Mouse (Mus musculus): ENCODE data around the gene Ezr. TPM values are rescaled to one million over a fixed set of nuclear protein-coding genes. Genes with fewer than 3 reads are reported as not detected.

Gene Ezr
- polyA plus RNA-seq, 1 experiment from 2014 or later = 140 TPM

GRCm38 (mm10) chr17:6739266-6739665 lies 43.3 kb downstream of the Ezr start:
- 86% methylated on average over 13 of the region's 13 CpGs for WGBS
- no peak overlapping the region for H3K27ac ChIP-seq
- H3K9me3 ChIP-seq = no peaks in the 10 kb centered on the region
- H3K4me2 ChIP-seq = no peak overlapping the region
- H3K4me1 ChIP-seq = peaks cover 31% of the 10 kb centered on the region
- no peaks in the 10 kb centered on the region for H3K27me3 ChIP-seq
- no peak overlapping the region for H3K4me3 ChIP-seq
- ATAC-seq (ENCODE audit: borderline replicate concordance, extremely low read depth, low FRiP score, low TSS enrichment) = no peak
- no peak overlapping the region for H3K9ac ChIP-seq
- H3K36me3 ChIP-seq = peaks cover 30% of the 10 kb centered on the region

- WGBS = 80% methylated on average over 7 of the region's 7 CpGs
- no peak for ATAC-seq (ENCODE audit: borderline replicate concordance, extremely low read depth, low FRiP score, low TSS enrichment)
- Histone ChIP-seq H3K4me1 (peaks cover 27% of the 10 kb centered on the region), H3K9me3 (no peaks in the 10 kb centered on the region), H3K36me3 (peaks cover 30% of the 10 kb centered on the region), H3K4me2 (no peak overlapping the region), H3K4me3 (no peak overlapping the region), H3K9ac (no peak overlapping the region), H3K27me3 (no peaks in the 10 kb centered on the region), H3K27ac (no peak overlapping the region)
These were observed 43.7 kb downstream of the Ezr start for GRCm38 (mm10) chr17:6738836-6739235.

- Histone ChIP-seq H3K27ac (no peak overlapping the region), H3K36me3 (peaks cover 30% of the 10 kb centered on the region), H3K4me1 (peaks cover 15% of the 10 kb centered on the region), H3K4me2 (no peak overlapping the region), H3K9ac (no peak overlapping the region), H3K4me3 (no peak overlapping the region), H3K9me3 (no peaks in the 10 kb centered on the region), H3K27me3 (no peaks in the 10 kb centered on the region)
- WGBS = 79% methylated on average over 12 of the region's 12 CpGs
- ATAC-seq (ENCODE audit: borderline replicate concordance, extremely low read depth, low FRiP score, low TSS enrichment) = no peak
These were observed 45.1 kb downstream of the Ezr start for GRCm38 (mm10) chr17:6737273-6737997.

GRCm38 (mm10) chr17:6736306-6737272 lies 46.0 kb downstream of the Ezr start:
- H3K4me1 ChIP-seq = peaks cover 7% of the 10 kb centered on the region
- H3K36me3 ChIP-seq = peaks cover 27% of the 10 kb centered on the region
- no peak overlapping the region for H3K9ac ChIP-seq
- 46% methylated on average over 15 of the region's 15 CpGs for WGBS
- no peak overlapping the region for H3K4me2 ChIP-seq
- no peak for ATAC-seq (ENCODE audit: borderline replicate concordance, extremely low read depth, low FRiP score, low TSS enrichment)
- no peaks in the 10 kb centered on the region for H3K9me3 ChIP-seq
- H3K27ac ChIP-seq = peak overlapping the region; percentile 13; the same call in 1 of the 2 replicates
- H3K27me3 ChIP-seq = no peaks in the 10 kb centered on the region
- H3K4me3 ChIP-seq = no peak overlapping the region

GRCm38 (mm10) chr17:6734746-6735441 lies 47.7 kb downstream of the Ezr start:
- H3K4me1 ChIP-seq = 0 out of 2 replicates have a peak, but pooled peaks cover 4% of the 10 kb centered on the region
- H3K27me3 ChIP-seq = no peaks in the 10 kb centered on the region
- no peaks in the 10 kb centered on the region for H3K9me3 ChIP-seq
- H3K4me3 ChIP-seq = no peak overlapping the region
- H3K36me3 ChIP-seq = peaks cover 13% of the 10 kb centered on the region
- no peak overlapping the region for H3K27ac ChIP-seq
- no peak for ATAC-seq (ENCODE audit: borderline replicate concordance, extremely low read depth, low FRiP score, low TSS enrichment)
- no peak overlapping the region for H3K4me2 ChIP-seq
- H3K9ac ChIP-seq = no peak overlapping the region
- WGBS = 87% methylated on average over 12 of the region's 12 CpGs

GRCm38 (mm10) chr17:6733322-6733875 lies 49.2 kb downstream of the Ezr start:
- no peaks in the 10 kb centered on the region for H3K27me3 ChIP-seq
- H3K4me3 ChIP-seq = no peak overlapping the region
- H3K36me3 ChIP-seq = no peaks in the 10 kb centered on the region
- no peaks in the 10 kb centered on the region for H3K9me3 ChIP-seq
- no peak; the same call in 1 of the 2 replicates for ATAC-seq (ENCODE audit: borderline replicate concordance, extremely low read depth, low FRiP score, low TSS enrichment)
- no peak overlapping the region for H3K4me2 ChIP-seq
- 78% methylated on average over 10 of the region's 10 CpGs for WGBS
- peaks cover 4% of the 10 kb centered on the region; the same call in 1 of the 2 replicates for H3K4me1 ChIP-seq
- H3K27ac ChIP-seq = no peak overlapping the region
- no peak overlapping the region for H3K9ac ChIP-seq

- Histone ChIP-seq H3K4me2 (no peak overlapping the region), H3K9ac (no peak overlapping the region), H3K27me3 (no peaks in the 10 kb centered on the region), H3K4me1 (peaks cover 4% of the 10 kb centered on the region; the same call in 1 of the 2 replicates), H3K9me3 (no peaks in the 10 kb centered on the region), H3K27ac (no peak overlapping the region), H3K36me3 (no peaks in the 10 kb centered on the region), H3K4me3 (no peak overlapping the region)
- ATAC-seq (ENCODE audit: borderline replicate concordance, extremely low read depth, low FRiP score, low TSS enrichment) = no peak
- 95% methylated on average over 4 of the region's 4 CpGs for WGBS
These were observed 49.9 kb downstream of the Ezr start for GRCm38 (mm10) chr17:6732665-6733064.

GRCm38 (mm10) chr17:6731634-6732033 lies 51.0 kb downstream of the Ezr start:
- H3K27me3 ChIP-seq = no peaks in the 10 kb centered on the region
- no peak overlapping the region for H3K4me2 ChIP-seq
- no peaks in the 10 kb centered on the region for H3K9me3 ChIP-seq
- WGBS = 84% methylated on average over 12 of the region's 12 CpGs
- H3K27ac ChIP-seq = no peak overlapping the region
- no peak overlapping the region for H3K4me3 ChIP-seq
- ATAC-seq (ENCODE audit: borderline replicate concordance, extremely low read depth, low FRiP score, low TSS enrichment) = no peak
- no peaks in the 10 kb centered on the region for H3K36me3 ChIP-seq
- H3K9ac ChIP-seq = no peak overlapping the region
- peaks cover 1% of the 10 kb centered on the region; the same call in 1 of the 2 replicates for H3K4me1 ChIP-seq

- Histone ChIP-seq H3K36me3 (no peaks in the 10 kb centered on the region), H3K9me3 (no peaks in the 10 kb centered on the region), H3K27me3 (no peaks in the 10 kb centered on the region), H3K4me3 (no peak overlapping the region), H3K4me2 (no peak overlapping the region), H3K4me1 (no peaks in the 10 kb centered on the region; the same call in 1 of the 2 replicates), H3K9ac (no peak overlapping the region), H3K27ac (no peak overlapping the region)
- 76% methylated on average over 8 of the region's 8 CpGs for WGBS
- no peak for ATAC-seq (ENCODE audit: borderline replicate concordance, extremely low read depth, low FRiP score, low TSS enrichment)
These were observed 51.5 kb downstream of the Ezr start for GRCm38 (mm10) chr17:6731132-6731531.

- Histone ChIP-seq H3K4me2 (no peak overlapping the region), H3K27me3 (no peaks in the 10 kb centered on the region), H3K9me3 (no peaks in the 10 kb centered on the region), H3K36me3 (no peaks in the 10 kb centered on the region), H3K9ac (no peak overlapping the region), H3K4me3 (no peak overlapping the region), H3K4me1 (no peaks in the 10 kb centered on the region; the same call in 1 of the 2 replicates), H3K27ac (no peak overlapping the region)
- 0 out of 2 replicates have a peak, but pooled peaks have one; percentile 42 for ATAC-seq (ENCODE audit: borderline replicate concordance, extremely low read depth, low FRiP score, low TSS enrichment)
- 20% methylated on average over 6 of the region's 6 CpGs for WGBS
These were observed 53.3 kb downstream of the Ezr start for GRCm38 (mm10) chr17:6729244-6729742.

GRCm38 (mm10) chr17:6727996-6728610 lies 54.5 kb downstream of the Ezr start:
- Histone ChIP-seq H3K9ac (no peak overlapping the region), H3K27ac (no peak overlapping the region), H3K4me1 (no peaks in the 10 kb centered on the region; the same call in 1 of the 2 replicates), H3K4me2 (no peak overlapping the region), H3K27me3 (no peaks in the 10 kb centered on the region), H3K4me3 (no peak overlapping the region), H3K36me3 (no peaks in the 10 kb centered on the region), H3K9me3 (no peaks in the 10 kb centered on the region)
- no peak for ATAC-seq (ENCODE audit: borderline replicate concordance, extremely low read depth, low FRiP score, low TSS enrichment)
- 85% methylated on average over 12 of the region's 12 CpGs for WGBS
